Mouse (Mus musculus) limb, embryonic 12.5 days (tissue): ENCODE measurements around the gene Kcnn4. TPM values are rescaled to one million over a fixed set of nuclear protein-coding genes. Genes with fewer than 3 reads are reported as not detected.

ENCODE experiments used
- ATAC-seq: fragments of 200-750 bp; cut with Nextera tagmentation; 2 replicates; pipeline ENCODE4 v1.8.0; 2017; ENCODE audit warnings: low read depth, moderate TSS enrichment; ENCODE audit not compliant: insufficient number of reproducible peaks, insufficient read depth, low FRiP score, low TSS enrichment
- H3K27ac ChIP-seq: fragments of 300-500 bp; sonication (generic); 2 replicates; pipeline ENCODE4 v1.5.1; 2016; ENCODE audit warnings: mild to moderate bottlenecking, moderate library complexity
- H3K27me3 ChIP-seq: fragments of 300-500 bp; sonication (generic); 2 replicates; pipeline ENCODE4 v1.6.1; 2016; ENCODE audit warnings: mild to moderate bottlenecking, moderate library complexity
- H3K36me3 ChIP-seq: fragments of 300-500 bp; sonication (generic); 2 replicates; pipeline ENCODE4 v1.6.1; 2016; ENCODE audit warnings: mild to moderate bottlenecking, moderate library complexity
- H3K4me1 ChIP-seq: fragments of 300-500 bp; sonication (generic); replicated peaks from 2 replicates; pipeline ENCODE4 v1.6.1; 2016
- H3K4me2 ChIP-seq: fragments of 300-500 bp; sonication (generic); 2 replicates; pipeline ENCODE4 v1.6.1; 2016; ENCODE audit warnings: mild to moderate bottlenecking, moderate library complexity
- H3K4me3 ChIP-seq: fragments of 300-500 bp; sonication (generic); replicated peaks from 2 replicates; pipeline ENCODE4 v1.5.1; 2016; ENCODE audit warnings: mild to moderate bottlenecking
- H3K9ac ChIP-seq: fragments of 300-500 bp; sonication (generic); replicated peaks from 2 replicates; pipeline ENCODE4 v1.6.1; 2016; ENCODE audit warnings: mild to moderate bottlenecking, moderate library complexity
- H3K9me3 ChIP-seq: fragments of 300-500 bp; sonication (generic); 2 replicates; pipeline ENCODE4 v1.6.1; 2016; ENCODE audit warnings: mild to moderate bottlenecking, moderate library complexity
- WGBS: fragments of 180-500 bp; shearing (Covaris S2); methylation state at CpG from one replicate; pipeline ENCODE4 v1.1.7; 2016; 5-methylcytosine and 5-hydroxymethylcytosine counted together
- polyA plus RNA-seq: library from polyadenylated mRNA; unstranded; fragments of >200 nt; fragmentation: Nextera tagmentation; extraction: Ambion mirVana; gene quantifications from 2 replicates; pipeline ENCODE4 v1.2.1, GENCODE M21; 2016

Kcnn4 gene
- polyA plus RNA-seq, 1 experiment from 2014 or later = 2.1 TPM

DNA sequence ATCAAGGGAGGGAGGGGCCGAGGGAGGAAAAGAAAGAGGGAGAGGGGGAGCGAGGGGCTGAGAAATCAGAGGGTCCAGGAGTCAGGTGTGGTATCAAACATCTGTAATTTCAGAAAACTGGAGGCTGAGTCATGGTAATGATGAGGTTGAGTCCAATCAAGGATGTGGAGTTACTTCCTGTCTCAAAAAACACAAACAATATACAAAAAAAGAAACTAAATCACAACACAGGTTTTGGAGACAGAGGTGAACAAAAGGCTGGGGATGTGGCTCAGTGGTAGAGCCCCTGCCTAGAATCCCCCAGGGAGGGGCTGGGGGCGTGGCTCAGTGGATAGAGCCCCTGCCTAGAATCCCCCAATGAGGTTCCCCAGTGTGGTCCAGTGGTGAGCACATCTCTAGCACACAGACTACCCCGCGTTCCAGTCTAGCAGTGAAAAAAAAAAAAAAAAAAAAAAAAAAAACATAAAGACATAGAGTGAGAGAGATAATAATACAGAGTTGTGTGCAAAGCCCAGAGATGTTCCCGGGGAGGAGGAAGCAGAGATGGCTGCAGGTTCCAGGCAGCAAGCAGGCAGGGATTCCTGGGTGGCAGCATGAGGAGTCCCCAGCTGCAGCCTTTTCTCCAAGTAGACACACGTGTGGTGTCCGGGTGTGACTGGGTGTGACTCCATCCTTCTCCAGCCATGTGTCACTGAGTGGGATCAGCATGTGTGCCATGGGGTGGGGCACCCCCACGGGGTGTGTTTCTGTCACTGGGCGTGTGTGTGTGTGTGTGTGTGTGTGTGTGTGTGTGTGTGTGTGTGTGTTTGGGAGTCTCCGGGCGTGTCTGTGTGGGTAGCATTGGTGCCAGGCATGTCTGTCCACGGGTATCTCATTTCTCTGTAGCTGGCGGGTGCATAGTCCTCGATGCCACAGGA is 3.1 kb upstream of the Kcnn4 start:
- Histone ChIP-seq H3K9ac (no peak overlapping the region), H3K36me3 (no peaks in the 10 kb centered on the region), H3K27ac (no peak overlapping the region), H3K4me1 (peaks cover 12% of the 10 kb centered on the region), H3K9me3 (no peaks in the 10 kb centered on the region), H3K4me2 (no peak overlapping the region), H3K27me3 (peaks cover 9% of the 10 kb centered on the region), H3K4me3 (no peak overlapping the region)
- ATAC-seq = no peak
- 76% methylated on average over 15 of the region's 15 CpGs for WGBS

DNA sequence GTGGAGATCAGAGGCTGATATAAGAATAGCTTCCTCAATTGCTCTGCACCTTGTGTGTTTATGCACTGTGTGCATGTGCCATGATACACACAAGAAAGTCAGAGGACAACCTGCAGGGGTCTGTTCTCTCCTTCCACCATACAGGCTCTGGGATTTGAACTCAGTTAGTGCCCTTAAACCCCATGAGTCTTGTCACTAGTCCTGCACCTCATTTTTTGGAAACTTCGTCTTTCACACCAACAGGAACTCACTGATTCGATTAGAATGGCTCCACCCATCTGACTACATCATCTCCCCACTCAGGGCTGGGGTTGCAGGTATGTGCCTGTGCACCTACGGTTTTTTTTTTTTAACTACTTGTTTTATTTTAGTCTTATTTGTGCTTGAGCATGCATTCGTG is 1.8 kb upstream of the Kcnn4 start:
- Histone ChIP-seq H3K4me1 (peaks cover 14% of the 10 kb centered on the region), H3K4me3 (no peak overlapping the region), H3K9ac (no peak overlapping the region), H3K36me3 (no peaks in the 10 kb centered on the region), H3K27me3 (peaks cover 9% of the 10 kb centered on the region; the same call in 1 of the 2 replicates), H3K9me3 (no peaks in the 10 kb centered on the region), H3K27ac (no peak overlapping the region), H3K4me2 (no peak overlapping the region)
- 64% methylated on average over 4 of the region's 4 CpGs for WGBS
- no peak for ATAC-seq

DNA sequence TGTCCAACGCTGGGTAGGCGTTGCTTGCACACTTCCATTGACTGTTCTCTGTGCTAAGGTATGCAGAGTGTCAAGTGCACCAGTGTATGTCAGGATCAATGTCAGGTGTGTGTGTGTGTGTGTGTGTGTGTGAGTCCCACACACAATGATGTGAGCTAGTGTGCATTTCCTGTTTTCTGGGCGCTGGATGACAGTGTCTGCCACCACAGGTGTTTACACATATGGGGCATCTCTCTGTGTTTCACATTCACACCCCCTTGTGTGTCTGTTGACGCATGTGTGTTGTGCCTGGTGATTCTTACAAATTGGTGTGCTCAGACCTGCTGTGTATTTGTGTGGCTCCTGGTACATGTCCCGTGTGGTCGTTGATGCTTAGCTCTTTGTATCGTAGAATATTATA is 1.1 kb upstream of the Kcnn4 start:
- Histone ChIP-seq H3K4me3 (no peak overlapping the region), H3K27ac (no peak overlapping the region), H3K9ac (no peak overlapping the region), H3K9me3 (no peaks in the 10 kb centered on the region), H3K36me3 (no peaks in the 10 kb centered on the region), H3K4me1 (peaks cover 19% of the 10 kb centered on the region), H3K4me2 (no peak overlapping the region), H3K27me3 (peaks cover 9% of the 10 kb centered on the region; the same call in 1 of the 2 replicates)
- 91% methylated on average over 7 of the region's 7 CpGs for WGBS
- no peak for ATAC-seq

DNA sequence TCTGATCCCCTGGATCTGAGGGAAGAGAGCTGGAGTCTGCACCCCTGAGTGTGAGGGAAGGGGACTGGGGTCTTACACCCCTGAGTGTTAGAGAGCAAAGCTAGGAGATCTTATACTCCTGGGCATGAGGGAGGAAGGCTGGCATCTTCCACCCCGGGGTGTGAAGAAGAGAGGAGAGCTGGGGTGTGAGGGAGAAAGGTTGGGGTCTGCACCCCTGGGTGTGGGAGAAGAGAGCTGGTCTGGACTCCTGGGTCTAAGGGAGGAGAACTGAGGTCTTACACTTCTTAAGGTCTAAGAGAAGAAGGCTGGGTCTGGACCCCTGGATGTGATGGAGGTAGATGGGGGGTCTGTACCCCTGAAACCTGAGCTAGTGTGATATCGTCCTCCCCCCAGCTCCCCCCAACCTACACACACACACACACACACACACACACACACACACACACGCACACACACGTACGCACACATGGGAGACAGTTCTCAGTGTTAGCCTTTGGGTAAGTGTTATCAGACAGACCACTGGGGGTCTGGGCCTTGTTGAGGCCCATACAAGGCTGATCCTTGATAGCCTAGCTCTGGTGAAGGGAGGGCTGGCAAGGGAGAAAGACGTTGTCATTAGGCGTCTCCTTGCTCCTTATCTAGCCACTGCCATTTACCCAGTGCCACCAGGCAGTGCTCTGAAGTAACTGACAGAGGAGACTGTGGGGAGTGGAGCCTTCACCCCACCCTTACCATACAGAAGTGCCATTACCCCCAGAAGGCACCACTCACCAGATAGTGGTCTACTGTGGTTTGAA is 1.1 kb downstream of the Kcnn4 start:
- no peak for ATAC-seq
- WGBS = 74% methylated on average over 7 of the region's 7 CpGs
- Histone ChIP-seq H3K27ac (0 out of 2 replicates have a peak overlapping the region, but pooled peaks have one; percentile 8), H3K36me3 (no peaks in the 10 kb centered on the region), H3K9ac (no peak overlapping the region), H3K4me1 (peaks cover 19% of the 10 kb centered on the region), H3K4me3 (no peak overlapping the region), H3K4me2 (no peak overlapping the region), H3K27me3 (peaks cover 13% of the 10 kb centered on the region), H3K9me3 (no peaks in the 10 kb centered on the region)

DNA sequence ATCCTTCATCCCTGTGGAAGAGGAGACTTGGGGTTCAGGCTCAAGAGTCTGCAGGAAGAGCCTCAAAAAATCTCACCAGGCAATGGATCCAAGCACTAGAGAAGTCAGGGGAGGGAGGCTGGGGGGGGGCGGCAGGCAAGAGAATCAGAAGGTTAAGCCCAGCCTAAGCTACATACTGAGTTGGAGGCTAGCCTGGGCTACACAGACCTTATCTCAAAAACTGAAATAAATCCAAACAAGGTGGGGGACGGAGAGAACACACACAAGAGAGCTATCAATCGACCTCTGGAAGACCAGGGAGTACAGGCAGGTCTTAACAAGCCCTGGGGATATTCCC is 1.7 kb downstream of the Kcnn4 start:
- Histone ChIP-seq H3K27me3 (peaks cover 13% of the 10 kb centered on the region), H3K4me2 (no peak overlapping the region), H3K9me3 (no peaks in the 10 kb centered on the region), H3K4me3 (no peak overlapping the region), H3K4me1 (peaks cover 20% of the 10 kb centered on the region), H3K9ac (no peak overlapping the region), H3K27ac (no peak overlapping the region), H3K36me3 (no peaks in the 10 kb centered on the region)
- WGBS = 64% methylated on average over 3 of the region's 3 CpGs
- no peak for ATAC-seq

DNA sequence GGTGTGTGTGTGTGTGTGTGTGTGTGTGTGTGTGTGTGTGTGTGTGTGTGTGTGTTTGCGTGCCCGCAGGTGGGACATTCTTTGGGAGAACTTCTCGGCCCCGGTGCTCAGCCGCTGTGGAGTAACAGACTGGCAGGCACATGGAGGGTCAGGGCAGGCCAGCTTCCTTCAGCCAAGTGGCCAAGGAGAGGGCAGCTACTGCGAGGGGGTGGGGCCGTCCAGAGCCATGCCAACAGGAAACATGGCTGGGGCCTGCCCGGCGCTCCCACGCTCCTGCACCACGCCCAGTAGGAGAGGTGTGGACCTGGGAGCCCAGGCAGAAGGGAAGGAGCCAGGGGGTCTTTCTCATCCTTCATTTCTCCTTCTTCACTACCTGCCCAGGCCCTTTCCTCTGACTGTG is 2.2 kb downstream of the Kcnn4 start:
- 81% methylated on average over 9 of the region's 11 CpGs for WGBS
- no peak overlapping the region for H3K9ac ChIP-seq
- H3K9me3 ChIP-seq = no peaks in the 10 kb centered on the region
- H3K4me3 ChIP-seq = no peak overlapping the region
- H3K4me2 ChIP-seq = no peak overlapping the region
- H3K27ac ChIP-seq = no peak overlapping the region
- ATAC-seq = no peak
- H3K4me1 ChIP-seq = peaks cover 26% of the 10 kb centered on the region
- H3K27me3 ChIP-seq = peaks cover 18% of the 10 kb centered on the region
- no peaks in the 10 kb centered on the region for H3K36me3 ChIP-seq

DNA sequence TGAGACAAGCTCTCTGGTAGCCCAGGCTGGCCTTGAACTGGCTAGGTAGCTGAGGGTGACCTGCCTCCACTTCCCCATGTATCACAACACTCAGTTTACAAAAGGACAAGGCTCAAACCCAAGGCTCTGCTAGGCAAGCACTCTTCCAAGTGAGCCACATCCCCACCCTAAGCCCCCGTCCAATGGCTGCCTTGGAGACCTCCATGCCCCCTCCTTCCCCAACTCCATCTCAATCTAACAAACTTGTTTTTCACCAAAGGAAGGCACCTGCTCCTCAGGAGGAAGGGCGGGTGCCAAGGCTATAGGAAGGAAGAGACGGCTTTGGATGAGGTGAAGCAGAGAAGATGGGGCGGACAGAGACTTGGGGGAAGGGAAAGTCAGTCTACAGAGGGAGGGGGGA is 2.7 kb downstream of the Kcnn4 start:
- H3K4me1 ChIP-seq = peaks cover 31% of the 10 kb centered on the region
- no peak overlapping the region for H3K4me3 ChIP-seq
- no peaks in the 10 kb centered on the region for H3K36me3 ChIP-seq
- peaks cover 21% of the 10 kb centered on the region for H3K27me3 ChIP-seq
- no peak overlapping the region for H3K9ac ChIP-seq
- 67% methylated on average over 4 of the region's 4 CpGs for WGBS
- H3K27ac ChIP-seq = no peak overlapping the region
- H3K4me2 ChIP-seq = no peak overlapping the region
- no peaks in the 10 kb centered on the region for H3K9me3 ChIP-seq
- ATAC-seq = no peak

DNA sequence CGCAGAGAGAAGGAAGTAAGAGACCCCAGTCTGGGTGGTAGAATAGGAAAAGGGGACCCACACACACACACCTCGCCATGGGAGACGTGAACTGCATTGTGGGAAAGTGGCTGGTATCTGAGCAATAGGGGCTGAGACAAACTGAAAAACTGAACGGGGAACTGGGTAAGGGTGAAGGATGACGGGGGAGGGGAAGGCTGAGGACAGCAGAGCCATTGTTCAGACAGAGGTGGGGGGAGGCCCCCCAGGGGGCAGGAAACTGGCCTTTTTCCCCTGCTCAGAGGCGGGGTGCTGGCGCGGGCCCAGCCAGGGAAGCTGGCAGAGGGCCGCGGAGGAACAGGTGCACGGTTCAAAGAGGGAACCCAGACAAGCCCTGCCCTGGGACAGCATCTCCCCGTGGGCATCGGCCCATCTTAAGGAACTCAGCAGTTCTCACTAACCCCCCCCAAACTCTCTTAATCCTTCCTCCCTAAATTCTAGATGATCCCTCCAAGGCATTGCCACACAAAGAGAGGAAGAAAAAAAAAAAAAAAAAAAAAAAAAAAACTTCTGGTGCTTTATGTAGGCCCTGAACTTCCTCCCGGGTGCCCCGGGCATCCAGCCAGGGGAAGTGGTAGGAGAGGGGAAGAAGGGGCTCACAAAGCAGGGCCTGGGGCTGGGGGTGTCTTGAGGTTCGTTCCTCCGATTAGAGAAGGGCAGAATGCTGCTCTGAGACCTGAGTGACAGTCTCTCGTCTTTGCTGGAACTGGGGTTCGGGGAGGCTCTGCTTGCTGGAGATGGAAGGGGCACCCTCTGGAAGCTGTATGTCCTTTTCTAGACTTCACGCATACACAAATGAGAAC is 3.7 kb downstream of the Kcnn4 start:
- H3K9ac ChIP-seq = no peak overlapping the region
- no peaks in the 10 kb centered on the region for H3K9me3 ChIP-seq
- H3K4me1 ChIP-seq = peaks cover 40% of the 10 kb centered on the region
- no peak for ATAC-seq
- no peak overlapping the region for H3K4me3 ChIP-seq
- H3K4me2 ChIP-seq = peak overlapping the region; percentile 9; the same call in 1 of the 2 replicates
- H3K36me3 ChIP-seq = no peaks in the 10 kb centered on the region
- H3K27ac ChIP-seq = no peak overlapping the region
- 48% methylated on average over 19 of the region's 20 CpGs for WGBS
- H3K27me3 ChIP-seq = peaks cover 21% of the 10 kb centered on the region

DNA sequence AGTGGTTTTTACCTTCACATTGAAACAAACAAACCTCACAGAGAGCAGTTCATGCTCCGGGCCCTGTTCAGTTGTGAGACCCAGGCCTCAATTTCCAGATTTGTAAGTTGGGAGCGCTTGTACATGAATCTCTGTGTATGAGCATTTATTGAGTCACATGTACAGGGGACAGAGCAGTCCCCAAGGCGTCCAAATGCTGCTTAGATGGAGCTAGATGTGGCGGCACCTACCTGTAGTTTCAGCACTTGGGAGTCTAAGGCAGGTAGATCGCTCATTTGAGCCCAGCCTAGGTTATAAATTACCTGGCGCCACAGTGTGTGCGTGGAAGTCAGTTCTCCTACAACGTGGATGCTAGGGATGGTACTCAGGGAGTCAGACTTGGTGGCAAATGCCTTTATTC is 6.4 kb downstream of the Kcnn4 start:
- no peak overlapping the region for H3K27ac ChIP-seq
- no peaks in the 10 kb centered on the region for H3K36me3 ChIP-seq
- peaks cover 46% of the 10 kb centered on the region for H3K4me1 ChIP-seq
- H3K4me3 ChIP-seq = no peak overlapping the region
- H3K9me3 ChIP-seq = no peaks in the 10 kb centered on the region
- WGBS = 84% methylated on average over 8 of the region's 8 CpGs
- H3K4me2 ChIP-seq = no peak overlapping the region
- peaks cover 11% of the 10 kb centered on the region for H3K27me3 ChIP-seq
- no peak overlapping the region for H3K9ac ChIP-seq
- no peak for ATAC-seq

DNA sequence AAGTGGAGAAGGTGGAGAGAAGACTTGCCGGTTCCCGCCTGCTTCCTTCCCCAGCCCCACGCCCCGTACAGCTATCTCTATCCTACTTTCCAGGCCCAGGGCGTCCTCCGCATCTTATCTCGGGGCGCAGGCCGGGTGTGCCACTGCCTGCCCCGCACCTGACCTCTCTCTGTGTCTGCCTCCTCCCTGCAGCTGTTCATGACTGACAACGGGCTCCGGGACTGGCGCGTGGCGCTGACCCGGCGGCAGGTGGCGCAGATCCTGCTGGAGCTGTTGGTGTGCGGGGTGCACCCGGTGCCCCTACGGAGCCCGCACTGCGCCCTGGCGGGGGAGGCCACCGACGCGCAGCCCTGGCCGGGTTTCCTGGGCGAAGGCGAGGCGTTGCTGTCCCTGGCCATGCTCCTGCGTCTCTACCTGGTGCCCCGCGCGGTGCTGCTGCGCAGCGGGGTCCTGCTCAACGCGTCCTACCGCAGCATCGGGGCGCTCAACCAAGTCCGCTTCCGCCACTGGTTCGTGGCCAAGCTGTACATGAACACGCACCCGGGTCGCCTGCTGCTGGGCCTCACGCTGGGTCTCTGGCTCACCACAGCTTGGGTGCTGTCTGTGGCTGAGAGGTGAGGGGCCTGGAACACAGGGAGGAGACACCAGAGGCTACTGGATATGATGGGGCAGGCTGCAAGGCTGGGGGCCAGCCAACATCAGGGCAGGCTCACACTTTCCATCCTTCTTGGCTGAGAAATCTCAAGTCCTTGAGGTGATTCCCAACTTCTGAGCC is 7.2 kb downstream of the Kcnn4 start:
- H3K27ac ChIP-seq = peak overlapping the region; percentile 80
- WGBS = 6% methylated on average over 49 of the region's 49 CpGs
- H3K4me1 ChIP-seq = peaks cover 46% of the 10 kb centered on the region
- H3K36me3 ChIP-seq = no peaks in the 10 kb centered on the region
- ATAC-seq = peak; percentile 30; the same call in 1 of the 2 replicates
- no peaks in the 10 kb centered on the region for H3K9me3 ChIP-seq
- H3K9ac ChIP-seq = peak overlapping the region; percentile 44
- H3K4me3 ChIP-seq = peak overlapping the region; percentile 34
- H3K4me2 ChIP-seq = peak overlapping the region; percentile 59
- peaks cover 11% of the 10 kb centered on the region for H3K27me3 ChIP-seq
